Mouse (Mus musculus): ENCODE measurements around the gene Hipk2.

- TF ChIP-seq ZC3H11A (IDR thresholded peaks at IDR 0.05; ENCODE audit: low read depth, low read length) (no peak), CTCF (IDR thresholded peaks at IDR 0.05 in 2 of 3, conservative IDR thresholded peaks at IDR 0.05 in 1 of 3; ENCODE audit: control insufficient read depth in 1 of 3, insufficient read depth in 1 of 3, low read depth in 2 of 3, low read length in 3 of 3, poor library complexity in 1 of 3, severe bottlenecking in 1 of 3) (no peak)
Observed at GRCm38 (mm10) chr6:38840380-38840779, 35.6 kb downstream of the Hipk2 start.
